Mouse (Mus musculus): ENCODE measurements around the gene Gzf1.

Gene Gzf1

GRCm38 (mm10) chr2:148698571-148698970, 17.7 kb downstream of the Gzf1 start:
- DNase-seq (ENCODE audit: inconsistent age in 2 of 2, low spot score in 1 of 2), result no peak

- DNase-seq (ENCODE audit: inconsistent age in 2 of 2, low spot score in 1 of 2), result peak in 1 of 2 experiments; percentile 72
Observed at GRCm38 (mm10) chr2:148706409-148707201, 25.8 kb downstream of the Gzf1 start.

GRCm38 (mm10) chr2:148707202-148707530, 26.3 kb downstream of the Gzf1 start:
- DNase-seq (ENCODE audit: inconsistent age in 2 of 2, low spot score in 1 of 2), result no peak

GRCm38 (mm10) chr2:148712326-148712725, 31.5 kb downstream of the Gzf1 start:
- no peak for DNase-seq (ENCODE audit: inconsistent age in 2 of 2, low spot score in 1 of 2)

- DNase-seq (ENCODE audit: inconsistent age in 2 of 2, low spot score in 1 of 2), result no peak
Observed at GRCm38 (mm10) chr2:148717072-148717471, 36.2 kb downstream of the Gzf1 start.

- DNase-seq (ENCODE audit: inconsistent age in 2 of 2, low spot score in 1 of 2), result peak in 1 of 2 experiments; percentile 64
Observed at GRCm38 (mm10) chr2:148719271-148719995, 38.6 kb downstream of the Gzf1 start.

GRCm38 (mm10) chr2:148731614-148732326, 50.9 kb downstream of the Gzf1 start:
- DNase-seq (ENCODE audit: inconsistent age in 2 of 2, low spot score in 1 of 2), result peak; percentile 44 to 82

GRCm38 (mm10) chr2:148732327-148733000, 51.6 kb downstream of the Gzf1 start, which contains the start of gene Napb:
Gene Napb, minus strand, starts transcription at chr2:148732467.
- DNase-seq (ENCODE audit: inconsistent age in 2 of 2, low spot score in 1 of 2), result peak; percentile 96 to 98

Measured in adrenal gland, adult (tissue).